Mouse (Mus musculus) cerebral cortex, adult 2 months (tissue): ENCODE data around the gene Epb41l5.

Source experiments
- WGBS: fragments of 180-500 bp; shearing (Covaris S2); methylation state at CpG from one replicate; pipeline ENCODE4 v1.1.7; 2018; 5-methylcytosine and 5-hydroxymethylcytosine counted together

Epb41l5 gene

GRCm38 (mm10) chr1:119648205-119649111, at the start of gene Epb41l5:
TSS of gene Epb41l5 (minus strand) at chr1:119649000.
- WGBS, result under 1% methylated on average over 86 of the region's 86 CpGs

GRCm38 (mm10) chr1:119696860-119697259, 48.1 kb upstream of the Epb41l5 start:
- whole genome bisulfite sequencing, result 98% methylated on average over 1 of the region's 1 CpGs

- 95% methylated on average over 3 of the region's 3 CpGs for WGBS
These were observed 37.2 kb upstream of the Epb41l5 start for GRCm38 (mm10) chr1:119685773-119686558.

GRCm38 (mm10) chr1:119681663-119682213, 32.9 kb upstream of the Epb41l5 start:
- WGBS, result 56% methylated on average over 2 of the region's 2 CpGs

GRCm38 (mm10) chr1:119674984-119675383, 26.2 kb upstream of the Epb41l5 start:
- 38% methylated on average over 1 of the region's 1 CpGs for WGBS

GRCm38 (mm10) chr1:119666904-119667303, 18.1 kb upstream of the Epb41l5 start:
- WGBS, result 89% methylated on average over 7 of the region's 7 CpGs

- 89% methylated on average over 2 of the region's 2 CpGs for WGBS
These were observed 5.5 kb upstream of the Epb41l5 start for GRCm38 (mm10) chr1:119654307-119654706.

GRCm38 (mm10) chr1:119650386-119650785, 1.6 kb upstream of the Epb41l5 start:
- WGBS, result 85% methylated on average over 5 of the region's 5 CpGs

- WGBS, result 88% methylated on average over 2 of the region's 2 CpGs
These were observed 827 bp upstream of the Epb41l5 start for GRCm38 (mm10) chr1:119649627-119650026.

GRCm38 (mm10) chr1:119646356-119646755, 2.4 kb downstream of the Epb41l5 start:
- 83% methylated on average over 2 of the region's 2 CpGs for WGBS

GRCm38 (mm10) chr1:119642367-119642766, 6.4 kb downstream of the Epb41l5 start:
- WGBS, result 57% methylated on average over 12 of the region's 12 CpGs

- 80% methylated on average over 2 of the region's 2 CpGs for WGBS
These were observed 8.8 kb downstream of the Epb41l5 start for GRCm38 (mm10) chr1:119640006-119640405.

GRCm38 (mm10) chr1:119637188-119638023, 11.4 kb downstream of the Epb41l5 start:
- 96% methylated on average over 6 of the region's 6 CpGs for WGBS

- 76% methylated on average over 3 of the region's 3 CpGs for WGBS
These were observed 14.1 kb downstream of the Epb41l5 start for GRCm38 (mm10) chr1:119634746-119635145.

- 82% methylated on average over 1 of the region's 1 CpGs for WGBS
These were observed 18.4 kb downstream of the Epb41l5 start for GRCm38 (mm10) chr1:119630428-119630827.

GRCm38 (mm10) chr1:119626837-119627236, 22.0 kb downstream of the Epb41l5 start:
- WGBS, result 77% methylated on average over 4 of the region's 4 CpGs

- WGBS, result 75% methylated on average over 2 of the region's 2 CpGs
These were observed 24.4 kb downstream of the Epb41l5 start for GRCm38 (mm10) chr1:119624444-119624843.

GRCm38 (mm10) chr1:119605396-119605795, 43.4 kb downstream of the Epb41l5 start:
- WGBS, result 39% methylated on average over 3 of the region's 3 CpGs

- 97% methylated on average over 12 of the region's 12 CpGs for WGBS
These were observed 46.4 kb downstream of the Epb41l5 start for GRCm38 (mm10) chr1:119602448-119602847.

GRCm38 (mm10) chr1:119598855-119599254, 49.9 kb downstream of the Epb41l5 start:
- WGBS, result 90% methylated on average over 6 of the region's 6 CpGs

- WGBS, result 84% methylated on average over 3 of the region's 3 CpGs
These were observed 51.8 kb downstream of the Epb41l5 start for GRCm38 (mm10) chr1:119596954-119597480.
